Mouse (Mus musculus) thymus, adult 2 months (tissue): Measurements from ENCODE around the gene Gltp. TPM values are rescaled to one million over a fixed set of nuclear protein-coding genes. Genes with fewer than 3 reads are reported as not detected.

ENCODE experiments used
- DNase-seq: peaks from one replicate; pipeline ENCODE4 v3.0.0; 2021
- H3K27ac ChIP-seq: fragments of 200-500 bp; 2 replicates; pipeline ENCODE4 v1.5.1; 2012; ENCODE audit warnings: low read length, control low read depth; ENCODE audit not compliant: control insufficient read depth, insufficient read depth
- H3K27me3 ChIP-seq: fragments of 200-500 bp; 2 replicates; pipeline ENCODE4 v1.6.1; 2012; ENCODE audit warnings: mild to moderate bottlenecking, low read length, moderate library complexity, mixed read lengths; ENCODE audit not compliant: control insufficient read depth, insufficient read depth
- H3K36me3 ChIP-seq: fragments of 200-500 bp; 2 replicates; pipeline ENCODE4 v1.6.1; 2012; ENCODE audit warnings: mild to moderate bottlenecking, low read length, moderate library complexity; ENCODE audit not compliant: control insufficient read depth, insufficient read depth
- H3K4me1 ChIP-seq: fragments of 200-500 bp; replicated peaks from 2 replicates; pipeline ENCODE4 v1.6.1; 2012; ENCODE audit warnings: low read length; ENCODE audit not compliant: control insufficient read depth, insufficient read depth
- H3K4me3 ChIP-seq: fragments of 200-500 bp; 2 replicates; pipeline ENCODE4 v1.5.1; 2012; ENCODE audit warnings: mild to moderate bottlenecking, low read length, control low read depth, moderate library complexity; ENCODE audit not compliant: control insufficient read depth, insufficient read depth
- CTCF ChIP-seq: fragments of 200-500 bp; IDR thresholded peaks from 2 replicates; pipeline ENCODE4 v1.5.1; 2012; ENCODE audit warnings: mild to moderate bottlenecking, control low read depth, low read length, moderate library complexity, borderline replicate concordance; ENCODE audit not compliant: control insufficient read depth, poor library complexity, insufficient read depth; ENCODE audit errors: extremely low read depth
- POLR2A ChIP-seq: fragments of 200-500 bp; IDR thresholded peaks from 2 replicates; pipeline ENCODE4 v1.6.1; 2012; ENCODE audit warnings: mild to moderate bottlenecking, low read length, control low read depth, moderate library complexity; ENCODE audit not compliant: control insufficient read depth, poor library complexity, insufficient read depth; ENCODE audit errors: extremely low read depth
- WGBS: fragments of 180-500 bp; shearing (Covaris S2); methylation state at CpG from one replicate; pipeline ENCODE4 v1.1.7; 2018; 5-methylcytosine and 5-hydroxymethylcytosine counted together
- polyA plus RNA-seq: library from polyadenylated mRNA; depleted of rRNA; stranded (reverse); fragments of >200 nt; gene quantifications from 2 replicates; pipeline ENCODE4 v1.2.3, GENCODE M21; 2012

Gene Gltp
- polyA plus RNA-seq, 1 experiment = 237 TPM

- Histone ChIP-seq H3K36me3 (no peaks in the 10 kb centered on the region), H3K27me3 (no peaks in the 10 kb centered on the region), H3K27ac (no peak overlapping the region), H3K4me3 (no peak overlapping the region), H3K4me1 (peaks cover 5% of the 10 kb centered on the region)
- 77% methylated on average over 5 of the region's 5 CpGs for WGBS
- DNase-seq = no peak
- TF ChIP-seq CTCF (no peak), POLR2A (no peak)
These were observed 5.0 kb upstream of the Gltp start for GRCm38 (mm10) chr5:114695775-114696174.

- DNase-seq = peak; percentile 38
- H3K27me3 ChIP-seq = no peaks in the 10 kb centered on the region
- H3K4me3 ChIP-seq = peak overlapping the region; percentile 91
- no peak for TF ChIP-seq CTCF
- no peak for TF ChIP-seq POLR2A
- no peaks in the 10 kb centered on the region for H3K36me3 ChIP-seq
- peaks cover 35% of the 10 kb centered on the region for H3K4me1 ChIP-seq
- H3K27ac ChIP-seq = peak overlapping the region; percentile 14; the same call in 1 of the 2 replicates
- WGBS = 6% methylated on average over 16 of the region's 16 CpGs
These were observed 951 bp downstream of the Gltp start for GRCm38 (mm10) chr5:114689700-114690366.

- Histone ChIP-seq H3K27ac (no peak overlapping the region), H3K36me3 (no peaks in the 10 kb centered on the region), H3K4me1 (peaks cover 42% of the 10 kb centered on the region), H3K4me3 (no peak overlapping the region), H3K27me3 (no peaks in the 10 kb centered on the region)
- 90% methylated on average over 13 of the region's 13 CpGs for WGBS
- no peak for TF ChIP-seq POLR2A
- no peak for DNase-seq
These were observed 2.1 kb downstream of the Gltp start for GRCm38 (mm10) chr5:114688703-114689102.

- Histone ChIP-seq H3K27me3 (no peaks in the 10 kb centered on the region), H3K4me1 (peaks cover 42% of the 10 kb centered on the region), H3K27ac (no peak overlapping the region), H3K4me3 (no peak overlapping the region), H3K36me3 (no peaks in the 10 kb centered on the region)
- no peak for TF ChIP-seq POLR2A
- no peak for TF ChIP-seq CTCF
- DNase-seq = no peak
These were observed 2.9 kb downstream of the Gltp start for GRCm38 (mm10) chr5:114687901-114688300.

- DNase-seq = no peak
- Histone ChIP-seq H3K4me3 (no peak overlapping the region), H3K4me1 (peaks cover 44% of the 10 kb centered on the region), H3K36me3 (no peaks in the 10 kb centered on the region), H3K27me3 (no peaks in the 10 kb centered on the region), H3K27ac (no peak overlapping the region)
- TF ChIP-seq POLR2A = no peak
- TF ChIP-seq CTCF = no peak
- WGBS = over 99% methylated on average over 7 of the region's 7 CpGs
These were observed 4.0 kb downstream of the Gltp start for GRCm38 (mm10) chr5:114686726-114687210.

GRCm38 (mm10) chr5:114685986-114686385, 4.8 kb downstream of the Gltp start:
- Histone ChIP-seq H3K27me3 (no peaks in the 10 kb centered on the region), H3K27ac (no peak overlapping the region), H3K4me3 (no peak overlapping the region), H3K4me1 (peaks cover 45% of the 10 kb centered on the region), H3K36me3 (no peaks in the 10 kb centered on the region)
- DNase-seq = no peak
- 95% methylated on average over 5 of the region's 5 CpGs for WGBS
- TF ChIP-seq CTCF (no peak), POLR2A (no peak)

- no peaks in the 10 kb centered on the region for H3K27me3 ChIP-seq
- H3K27ac ChIP-seq = peak overlapping the region; percentile 86
- peaks cover 7% of the 10 kb centered on the region for H3K36me3 ChIP-seq
- TF ChIP-seq POLR2A (no peak), CTCF (no peak)
- H3K4me1 ChIP-seq = peaks cover 42% of the 10 kb centered on the region
- no peak overlapping the region for H3K4me3 ChIP-seq
- WGBS = 52% methylated on average over 8 of the region's 8 CpGs
- DNase-seq = no peak
These were observed 9.1 kb downstream of the Gltp start for GRCm38 (mm10) chr5:114681717-114682116.
